Mouse (Mus musculus): Measurements from ENCODE around the gene Trappc13.

DNA sequence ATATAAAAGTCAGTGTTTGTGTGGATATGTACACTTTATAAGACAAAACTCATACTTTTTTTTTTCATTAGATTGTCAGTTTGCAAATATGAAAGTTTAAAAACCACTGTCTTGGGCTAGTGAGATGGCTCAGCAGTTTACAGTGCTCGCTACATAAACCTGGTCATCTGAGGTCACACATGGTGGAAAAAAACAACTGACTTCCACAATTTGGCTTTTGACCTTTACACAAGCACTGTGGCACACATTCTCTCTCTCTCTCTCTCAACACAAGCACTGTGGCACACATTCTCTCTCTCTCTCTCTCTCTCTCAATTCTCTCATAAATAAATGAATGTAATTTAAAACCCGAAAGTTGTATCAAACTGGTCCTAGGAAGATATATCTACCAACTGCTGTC lies 45.7 kb downstream of the Trappc13 start:
- no peak for TF ChIP-seq POLR2A (IDR thresholded peaks at IDR 0.05; ENCODE audit: low read depth, low read length)
- TF ChIP-seq CTCF (conservative IDR thresholded peaks at IDR 0.05; ENCODE audit: insufficient read depth, insufficient read length, low read depth, low read length) = no peak

Measured in kidney, adult 2 months (tissue).